Mouse (Mus musculus): ENCODE results near the gene Poll. TPM values are rescaled to one million over a fixed set of nuclear protein-coding genes. Genes with fewer than 3 reads are reported as not detected.

Gene Poll
- total RNA-seq, 2 experiments from 2014 or later, result 9.3 to 10.2 TPM

- intact Hi-C loops (cut with DNase I), result loop anchor here (5.0 kb wide), 1 partner anchor 239 kb away; no protein-coding TSS in a partner anchor
- DNase-seq (ENCODE audit: low spot score), result no peak
Measured at GRCm38 (mm10) chr19:45541409-45542041, 18.8 kb downstream of the Poll start.

- intact Hi-C loops (cut with DNase I), result loop anchor here (5.0 kb wide), 1 partner anchor 239 kb away; no protein-coding TSS in a partner anchor
- no peak for DNase-seq (ENCODE audit: low spot score)
Measured at GRCm38 (mm10) chr19:45540657-45541408, 19.5 kb downstream of the Poll start.

GRCm38 (mm10) chr19:45537505-45537904, 22.8 kb downstream of the Poll start:
- intact Hi-C loops (cut with DNase I), result no loop called here
- no peak for DNase-seq (ENCODE audit: low spot score)

GRCm38 (mm10) chr19:45535929-45536328, 24.4 kb downstream of the Poll start:
- intact Hi-C loops (cut with DNase I), result no loop called here
- DNase-seq (ENCODE audit: low spot score), result no peak

- intact Hi-C loops (cut with DNase I), result no loop called here
- no peak for DNase-seq (ENCODE audit: low spot score)
Measured at GRCm38 (mm10) chr19:45535214-45535735, 25.1 kb downstream of the Poll start.

GRCm38 (mm10) chr19:45533617-45534016, 26.7 kb downstream of the Poll start:
- intact Hi-C loops (cut with DNase I), result no loop called here
- no peak for DNase-seq (ENCODE audit: low spot score)

- intact Hi-C loops (cut with DNase I), result no loop called here
- no peak for DNase-seq (ENCODE audit: low spot score)
Measured at GRCm38 (mm10) chr19:45531554-45531953, 28.8 kb downstream of the Poll start.

GRCm38 (mm10) chr19:45530200-45530995, 29.9 kb downstream of the Poll start:
- intact Hi-C loops (cut with DNase I), result no loop called here
- no peak for DNase-seq (ENCODE audit: low spot score)

- no peak for DNase-seq (ENCODE audit: low spot score)
- intact Hi-C loops (cut with DNase I), result no loop called here
Measured at GRCm38 (mm10) chr19:45529294-45529693, 31.0 kb downstream of the Poll start.

GRCm38 (mm10) chr19:45527931-45528534, 32.3 kb downstream of the Poll start:
- intact Hi-C loops (cut with DNase I), result no loop called here
- no peak for DNase-seq (ENCODE audit: low spot score)

- DNase-seq (ENCODE audit: low spot score), result no peak
- intact Hi-C loops (cut with DNase I), result no loop called here
Measured at GRCm38 (mm10) chr19:45527382-45527781, 32.9 kb downstream of the Poll start.

GRCm38 (mm10) chr19:45516264-45516663, 44.1 kb downstream of the Poll start:
- intact Hi-C loops (cut with DNase I), result no loop called here

GRCm38 (mm10) chr19:45515341-45515740, 45.0 kb downstream of the Poll start:
- DNase-seq (ENCODE audit: low spot score), result no peak
- intact Hi-C loops (cut with DNase I), result no loop called here

More at GRCm38 (mm10) chr19:45516264-45516663, 44.1 kb downstream of the Poll start:
- DNase-seq (ENCODE audit: low spot score), result no peak

GRCm38 (mm10) chr19:45511406-45511805, 48.9 kb downstream of the Poll start:
- DNase-seq (ENCODE audit: low spot score), result no peak
- intact Hi-C loops (cut with DNase I), result no loop called here

GRCm38 (mm10) chr19:45510680-45511079, 49.7 kb downstream of the Poll start:
- no peak for DNase-seq (ENCODE audit: low spot score)
- intact Hi-C loops (cut with DNase I), result no loop called here

- intact Hi-C loops (cut with DNase I), result no loop called here
- peak; percentile 38 for DNase-seq (ENCODE audit: low spot score)
Measured at GRCm38 (mm10) chr19:45507531-45507930, 52.8 kb downstream of the Poll start.

- intact Hi-C loops (cut with DNase I), result no loop called here
Measured at GRCm38 (mm10) chr19:45505446-45505845, 54.9 kb downstream of the Poll start.

More at GRCm38 (mm10) chr19:45505446-45505845, 54.9 kb downstream of the Poll start:
- DNase-seq (ENCODE audit: low spot score), result no peak

Measured in heart, postnatal 25 days (tissue).